In genomic region chr7:145173563-145173962, GRCm38 (mm10) we compare ENCODE assay signal across 15 mouse cellular contexts. TPM values are rescaled to one million over a fixed set of nuclear protein-coding genes. Genes with fewer than 3 reads are reported as not detected.
DNase-seq lines count a peak whose midpoint lies in the region; ATAC-seq lines count a peak whose summit lies in the region.
"Had no signal": no experiment of that assay in that cellular context is flagged by ENCODE, and none has a peak within 500 bp of the region (broad histone marks: within the 10 kb centered on the region; RNA-seq: fewer than 3 reads in every experiment).

No protein-coding gene starts in this region.

- no peaks in the 10 kb centered on the region for H3K9me3 ChIP-seq in heart, embryonic 14.5 days (ENCODE audit: control insufficient read depth, low read length)
- no peaks in the 10 kb centered on the region for H3K9me3 ChIP-seq in embryonic facial prominence, embryonic 10.5 days
- H3K9me3 ChIP-seq in hindbrain, embryonic 13.5 days: no peaks in the 10 kb centered on the region
- no peaks in the 10 kb centered on the region for H3K9me3 ChIP-seq in midbrain, embryonic 16.5 days (replicated peaks; ENCODE audit: control insufficient read depth, low read length, poor library complexity, severe bottlenecking)
- H3K9me3 ChIP-seq: limb, embryonic 13.5 days had no signal

- no peaks in the 10 kb centered on the region for H3K27me3 ChIP-seq in heart, embryonic 14.5 days (ENCODE audit: control insufficient read depth, insufficient read depth, low read length)
- H3K27me3 ChIP-seq in embryonic facial prominence, embryonic 10.5 days (replicated peaks; ENCODE audit: low read depth, poor library complexity, severe bottlenecking): peaks cover 71% of the 10 kb centered on the region
- H3K27me3 ChIP-seq in hindbrain, embryonic 13.5 days: 0 out of 2 replicates have a peak, but pooled peaks cover 5% of the 10 kb centered on the region
- H3K27me3 ChIP-seq in midbrain, embryonic 16.5 days (ENCODE audit: control insufficient read depth, insufficient read depth, low read depth, low read length): no peaks in the 10 kb centered on the region; the same call in 1 of the 2 replicates
- H3K27me3 ChIP-seq: limb, embryonic 13.5 days had no signal

- DNase-seq in heart, postnatal 10 days: no peak
- DNase-seq in embryonic facial prominence, embryonic 10.5 days (ENCODE audit: low spot score): no peak
- DNase-seq in layer of hippocampus, adult 18-20 months (ENCODE audit: low spot score in 2 of 2): no peak
- no peak for DNase-seq in layer of hippocampus, adult 9-10 months (ENCODE audit: low spot score)
- DNase-seq: kidney, adult 18-20 months; right cerebral cortex, postnatal 25 days; thymus, postnatal 36 days had no signal

- no peak overlapping the region for H3K27ac ChIP-seq in heart, embryonic 14.5 days (replicated peaks in 1 of 2; ENCODE audit: control insufficient read depth in 1 of 2, insufficient read depth in 1 of 2, low read depth in 2 of 2, low read length in 2 of 2)
- H3K27ac ChIP-seq in embryonic facial prominence, embryonic 10.5 days (replicated peaks): peak overlapping the region; percentile 68
- no peak overlapping the region for H3K27ac ChIP-seq in hindbrain, embryonic 13.5 days
- no peak overlapping the region for H3K27ac ChIP-seq in midbrain, embryonic 16.5 days (ENCODE audit: low read length)
- H3K27ac ChIP-seq: limb, embryonic 13.5 days had no signal

- H3K9ac ChIP-seq in heart, embryonic 14.5 days (ENCODE audit: low read length): 0 out of 2 replicates have a peak overlapping the region, but pooled peaks have one; percentile 17
- 0 out of 2 replicates have a peak overlapping the region, but pooled peaks have one; percentile 10 for H3K9ac ChIP-seq in hindbrain, embryonic 13.5 days
- no peak overlapping the region for H3K9ac ChIP-seq in midbrain, embryonic 16.5 days (ENCODE audit: low read depth, low read length)
- H3K9ac ChIP-seq: limb, embryonic 13.5 days had no signal

- 77% methylated on average over 15 of the region's 15 CpGs for WGBS in heart, embryonic 14.5 days
- WGBS in embryonic facial prominence, embryonic 10.5 days: 65% methylated on average over 15 of the region's 15 CpGs
- WGBS in hindbrain, embryonic 13.5 days: 26% methylated on average over 15 of the region's 15 CpGs
- 21% methylated on average over 15 of the region's 15 CpGs for WGBS in midbrain, embryonic 16.5 days

- ATAC-seq in heart, embryonic 14.5 days (ENCODE audit: insufficient number of reproducible peaks, insufficient read depth, low FRiP score, low read depth): no peak
- 0 out of 2 replicates have a peak, but pooled peaks have one; percentile 33 for ATAC-seq in hindbrain, embryonic 13.5 days (ENCODE audit: low FRiP score)
- no peak for ATAC-seq in midbrain, embryonic 16.5 days
- no peak for ATAC-seq in activated CD4-positive, CD25-positive, alpha-beta regulatory T cell, adult 4 months

- peaks cover 7 to 11% of the 10 kb centered on the region in 2 experiments for H3K4me1 ChIP-seq in heart, embryonic 14.5 days (ENCODE audit: control insufficient read depth in 2 of 2, insufficient read depth in 2 of 2, low read length in 2 of 2)
- peaks cover 41% of the 10 kb centered on the region for H3K4me1 ChIP-seq in embryonic facial prominence, embryonic 10.5 days
- peaks cover 33% of the 10 kb centered on the region for H3K4me1 ChIP-seq in hindbrain, embryonic 13.5 days (replicated peaks)
- H3K4me1 ChIP-seq in midbrain, embryonic 16.5 days (ENCODE audit: control insufficient read depth, insufficient read depth, low read length): peaks cover 6% of the 10 kb centered on the region; the same call in 1 of the 2 replicates

- H3K4me3 ChIP-seq in heart, embryonic 14.5 days (ENCODE audit: control insufficient read depth in 1 of 2, insufficient read depth in 1 of 2, low read depth in 1 of 2, low read length in 2 of 2): no peak overlapping the region
- H3K4me3 ChIP-seq in embryonic facial prominence, embryonic 10.5 days: 0 out of 2 replicates have a peak overlapping the region, but pooled peaks have one; percentile 6
- no peak overlapping the region for H3K4me3 ChIP-seq in hindbrain, embryonic 13.5 days
- H3K4me3 ChIP-seq in midbrain, embryonic 16.5 days (ENCODE audit: low read depth, low read length): no peak overlapping the region
- H3K4me3 ChIP-seq: limb, embryonic 13.5 days had no signal

- no peak overlapping the region for H3K4me2 ChIP-seq in heart, embryonic 14.5 days (ENCODE audit: low read length)
- H3K4me2 ChIP-seq in hindbrain, embryonic 13.5 days: peak overlapping the region; percentile 24
- H3K4me2 ChIP-seq in midbrain, embryonic 16.5 days (ENCODE audit: low read length): peak overlapping the region; percentile 37

- intact Hi-C loops in heart, postnatal 10 days (cut with DNase I): no loop called here

- no peaks in the 10 kb centered on the region for H3K36me3 ChIP-seq in heart, embryonic 14.5 days (ENCODE audit: control insufficient read depth, insufficient read depth, low read length)
- H3K36me3 ChIP-seq in embryonic facial prominence, embryonic 10.5 days (replicated peaks): no peaks in the 10 kb centered on the region
- H3K36me3 ChIP-seq in hindbrain, embryonic 13.5 days: no peaks in the 10 kb centered on the region
- H3K36me3 ChIP-seq in midbrain, embryonic 16.5 days (ENCODE audit: control insufficient read depth, insufficient read depth, low read length): no peaks in the 10 kb centered on the region
- H3K36me3 ChIP-seq: limb, embryonic 13.5 days had no signal

RNA-seq across cellular contexts. Expression of gene 1810010D01Rik, which starts 34.4 kb away (rescaled TPM):
- polyA plus RNA-seq in heart, embryonic 14.5 days (2014; fragmentation: Nextera tagmentation; extraction: Ambion mirVana): 0.23 TPM in 1 of 2 replicates, not detected in the other
- total RNA-seq in heart, postnatal 10 days (2021): not detected
- 0.72 TPM in 1 of 2 replicates, not detected in the other for polyA plus RNA-seq in embryonic facial prominence, embryonic 10.5 days (2016; fragmentation: Nextera tagmentation; extraction: Ambion mirVana)
- 0.38 TPM in 1 of 2 replicates, not detected in the other for polyA plus RNA-seq in hindbrain, embryonic 13.5 days (2015; fragmentation: Nextera tagmentation; extraction: Ambion mirVana)
- polyA plus RNA-seq in midbrain, embryonic 16.5 days (2015; fragmentation: Nextera tagmentation; extraction: Ambion mirVana): 0.36 TPM in 1 of 2 replicates, not detected in the other
- 1 to 10 TPM in 1 of 2 experiments, under 1 TPM in 1; 0.37 to 1.2 TPM for total RNA-seq in layer of hippocampus, adult 18-20 months (2021)
- polyA plus RNA-seq in activated CD4-positive, CD25-positive, alpha-beta regulatory T cell, adult 4 months (2017; shearing (Covaris generic)): not detected
- total RNA-seq: common myeloid progenitor, adult 5-6 weeks had no signal
- polyA plus RNA-seq: C2C12; heart, embryonic 16.5 days had no signal
